Mouse (Mus musculus) embryo, embryonic 11.5 days (tissue): ENCODE results near the gene Ninl.

Experiments used
- DNase-seq: peaks from one replicate; pipeline ENCODE4 v3.0.0-alpha.2; 2012; ENCODE audit warnings: low read depth, low spot score

The Ninl gene

GRCm38 (mm10) chr2:150999021-150999420 is 40.2 kb downstream of the Ninl start:
- DNase-seq = peak; percentile 27

GRCm38 (mm10) chr2:150997618-150998017 is 41.6 kb downstream of the Ninl start:
- DNase-seq = no peak

GRCm38 (mm10) chr2:150995324-150995723 is 43.9 kb downstream of the Ninl start:
- DNase-seq = no peak

- DNase-seq = no peak
Measured at GRCm38 (mm10) chr2:150991050-150991449, 48.1 kb downstream of the Ninl start.

- DNase-seq = no peak
Measured at GRCm38 (mm10) chr2:150990506-150990905, 48.7 kb downstream of the Ninl start.

- no peak for DNase-seq
Measured at GRCm38 (mm10) chr2:150985359-150985758, 53.8 kb downstream of the Ninl start.

- no peak for DNase-seq
Measured at GRCm38 (mm10) chr2:150982051-150982450, 57.1 kb downstream of the Ninl start.

- DNase-seq = no peak
Measured at GRCm38 (mm10) chr2:150981524-150981923, 57.7 kb downstream of the Ninl start.

GRCm38 (mm10) chr2:150979861-150980620 is 59.1 kb downstream of the Ninl start:
- DNase-seq = no peak

GRCm38 (mm10) chr2:150978791-150979190 is 60.4 kb downstream of the Ninl start:
- no peak for DNase-seq

- no peak for DNase-seq
Measured at GRCm38 (mm10) chr2:150977676-150978075, 61.5 kb downstream of the Ninl start.

- DNase-seq = no peak
Measured at GRCm38 (mm10) chr2:150976871-150977270, 62.3 kb downstream of the Ninl start.

GRCm38 (mm10) chr2:150973401-150974115 is 65.6 kb downstream of the Ninl start:
- no peak for DNase-seq

- no peak for DNase-seq
Measured at GRCm38 (mm10) chr2:150972681-150973080, 66.5 kb downstream of the Ninl start.

- DNase-seq = no peak
Measured at GRCm38 (mm10) chr2:150971856-150972255, 67.3 kb downstream of the Ninl start.

GRCm38 (mm10) chr2:150969231-150969630 is 70.0 kb downstream of the Ninl start:
- no peak for DNase-seq

- no peak for DNase-seq
Measured at GRCm38 (mm10) chr2:150967491-150967890, 71.7 kb downstream of the Ninl start.

GRCm38 (mm10) chr2:150965951-150966350 is 73.2 kb downstream of the Ninl start:
- DNase-seq = no peak

GRCm38 (mm10) chr2:150964641-150965040 is 74.5 kb downstream of the Ninl start:
- no peak for DNase-seq

GRCm38 (mm10) chr2:150963246-150963645 is 75.9 kb downstream of the Ninl start:
- DNase-seq = no peak

GRCm38 (mm10) chr2:150959521-150959920 is 79.7 kb downstream of the Ninl start:
- no peak for DNase-seq

GRCm38 (mm10) chr2:150955859-150956258 is 83.3 kb downstream of the Ninl start:
- no peak for DNase-seq

GRCm38 (mm10) chr2:150951201-150951600 is 88.0 kb downstream of the Ninl start:
- DNase-seq = no peak
